Mouse (Mus musculus): ENCODE measurements around the gene Apbb2. TPM values are rescaled to one million over a fixed set of nuclear protein-coding genes. Genes with fewer than 3 reads are reported as not detected.
A peak's percentile ranks its signal among the peaks of the same experiment; 100 is the strongest.

The Apbb2 gene
- total and polyA plus RNA-seq, 2 experiments from 2014 or later = 64.6 to 77.2 TPM

DNA sequence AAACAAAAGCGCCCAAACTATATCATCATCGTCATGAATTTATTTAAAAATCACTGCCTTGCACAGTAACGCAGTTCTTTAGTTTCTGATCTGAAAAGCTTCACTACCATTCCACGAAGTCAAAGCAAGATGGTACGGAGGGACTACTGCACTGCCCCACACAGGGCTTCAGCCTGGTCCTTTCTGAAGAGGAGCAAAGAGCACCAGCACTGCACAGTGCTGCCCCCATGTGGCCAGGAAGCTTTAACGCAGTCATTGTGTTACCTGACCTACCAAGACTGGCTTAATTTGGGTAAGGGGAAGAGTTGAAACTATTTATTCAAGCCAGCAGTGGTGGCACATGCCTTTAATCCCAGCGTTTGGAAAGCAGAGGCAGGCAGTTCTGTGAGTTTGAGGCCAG, 249.6 kb downstream of the Apbb2 start:
- Histone ChIP-seq H3K4me3 (ENCODE audit: low read depth, low read length) (no peak overlapping the region), H3K9me3 (ENCODE audit: low read length) (no peaks in the 10 kb centered on the region), H3K9ac (no peak overlapping the region), H3K4me2 (ENCODE audit: low read depth) (no peak overlapping the region), H3K27me3 (ENCODE audit: insufficient read depth, low read length) (no peaks in the 10 kb centered on the region), H3K4me1 (ENCODE audit: insufficient read depth) (no peaks in the 10 kb centered on the region), H3K36me3 (ENCODE audit: insufficient read depth) (peaks cover 3% of the 10 kb centered on the region; the same call in 1 of the 2 replicates), H3K27ac (ENCODE audit: low read depth, low read length) (no peak overlapping the region)
- TF ChIP-seq CTCF (IDR thresholded peaks at IDR 0.05; ENCODE audit: low read depth) = peak; percentile 91
- peak; percentile 68 for ATAC-seq
- DNase-seq = peak; percentile 72
- 38% methylated on average over 7 of the region's 7 CpGs for WGBS

- Histone ChIP-seq H3K27ac (ENCODE audit: low read depth, low read length) (no peak overlapping the region), H3K4me2 (ENCODE audit: low read depth) (no peak overlapping the region), H3K9me3 (ENCODE audit: low read length) (no peaks in the 10 kb centered on the region), H3K9ac (no peak overlapping the region), H3K4me3 (ENCODE audit: low read depth, low read length) (no peak overlapping the region), H3K4me1 (ENCODE audit: insufficient read depth) (no peaks in the 10 kb centered on the region), H3K27me3 (ENCODE audit: insufficient read depth, low read length) (0 out of 2 replicates have a peak, but pooled peaks cover under 1% of the 10 kb centered on the region), H3K36me3 (ENCODE audit: insufficient read depth) (peaks cover 6% of the 10 kb centered on the region; the same call in 1 of the 2 replicates)
- ATAC-seq = peak; percentile 78
- DNase-seq = no peak
- WGBS = 56% methylated on average over 11 of the region's 11 CpGs
- TF ChIP-seq CTCF (IDR thresholded peaks at IDR 0.05; ENCODE audit: low read depth) = no peak
These were observed 250.9 kb downstream of the Apbb2 start for GRCm38 (mm10) chr5:66367641-66368040.

DNA sequence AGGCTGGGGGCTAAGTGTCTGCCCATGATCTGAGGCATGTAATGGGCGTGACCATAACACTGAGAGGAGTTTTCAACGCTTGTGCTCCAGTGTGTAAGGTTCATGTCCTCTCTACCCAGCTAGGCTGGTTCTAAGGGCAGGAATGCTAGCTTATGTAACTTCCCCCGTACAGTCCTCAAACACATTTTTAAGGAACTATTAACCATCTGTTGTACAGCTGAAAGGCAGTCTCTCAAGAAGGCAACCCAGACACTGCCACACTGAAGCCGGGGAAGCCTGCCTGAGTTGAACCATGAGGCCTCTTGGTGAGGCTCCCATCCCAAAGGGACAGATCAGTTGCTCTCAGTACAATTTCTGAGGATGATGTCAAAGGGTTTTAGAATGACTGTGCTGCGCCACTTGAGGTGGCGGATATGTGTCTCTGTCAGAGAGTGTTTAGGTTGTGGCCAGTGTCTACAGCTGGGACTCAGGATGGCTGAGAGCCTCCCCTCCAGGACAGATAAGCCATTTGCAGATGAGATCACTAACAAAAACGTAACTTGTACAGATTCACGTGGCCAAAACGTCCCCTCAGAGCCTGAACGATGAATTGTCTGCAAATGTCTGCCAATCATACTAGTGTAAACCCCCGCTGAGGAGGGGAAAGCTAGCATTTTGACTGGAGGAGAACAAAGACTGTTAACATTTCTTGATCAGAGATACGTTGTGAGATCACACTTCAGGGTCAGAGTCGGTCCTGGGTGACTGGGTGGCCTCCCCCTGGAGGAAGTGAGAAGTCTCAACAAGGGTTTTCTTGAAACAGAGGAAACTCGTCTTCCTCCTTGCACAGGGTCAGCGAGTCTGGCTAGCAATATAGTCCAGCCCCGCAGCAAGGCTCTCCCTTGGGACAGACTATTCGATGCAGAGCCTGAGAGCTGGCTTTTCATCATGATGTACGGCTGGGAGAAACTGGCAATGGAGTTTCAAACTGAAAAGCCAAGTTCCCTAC, 255.0 kb downstream of the Apbb2 start:
- H3K27ac ChIP-seq (ENCODE audit: low read depth, low read length) = no peak overlapping the region
- no peaks in the 10 kb centered on the region for H3K9me3 ChIP-seq (ENCODE audit: low read length)
- H3K4me2 ChIP-seq (ENCODE audit: low read depth) = no peak overlapping the region
- TF ChIP-seq CTCF (IDR thresholded peaks at IDR 0.05; ENCODE audit: low read depth) = no peak
- no peak for DNase-seq
- no peak overlapping the region for H3K9ac ChIP-seq
- no peak for ATAC-seq
- H3K4me3 ChIP-seq (ENCODE audit: low read depth, low read length) = no peak overlapping the region
- 76% methylated on average over 18 of the region's 18 CpGs for WGBS
- 0 out of 2 replicates have a peak, but pooled peaks cover 5% of the 10 kb centered on the region for H3K27me3 ChIP-seq (ENCODE audit: insufficient read depth, low read length)
- H3K4me1 ChIP-seq (ENCODE audit: insufficient read depth) = peaks cover 7% of the 10 kb centered on the region; the same call in 1 of the 2 replicates
- peaks cover 6% of the 10 kb centered on the region; the same call in 1 of the 2 replicates for H3K36me3 ChIP-seq (ENCODE audit: insufficient read depth)

DNA sequence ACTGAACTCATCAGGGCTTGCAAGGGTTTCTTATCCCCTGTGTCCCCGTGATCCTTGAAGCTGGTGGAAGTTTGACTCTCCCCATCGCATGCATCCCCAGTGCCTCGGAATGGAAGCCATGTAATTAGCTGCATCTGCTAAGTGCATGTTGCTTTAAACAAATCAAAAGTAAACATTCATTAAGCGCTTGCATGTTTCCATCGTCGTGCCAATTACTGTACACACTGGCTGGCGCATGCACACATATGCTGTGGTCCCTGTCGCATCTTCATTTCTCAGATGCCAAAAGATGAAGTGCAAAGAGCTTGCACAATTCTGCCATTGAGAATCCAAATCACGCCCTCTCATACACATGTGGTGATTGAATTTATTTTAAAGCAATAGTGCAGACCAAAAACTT, 257.8 kb downstream of the Apbb2 start:
- H3K9me3 ChIP-seq (ENCODE audit: low read length) = no peaks in the 10 kb centered on the region
- 0 out of 2 replicates have a peak, but pooled peaks cover 5% of the 10 kb centered on the region for H3K27me3 ChIP-seq (ENCODE audit: insufficient read depth, low read length)
- no peak overlapping the region for H3K4me2 ChIP-seq (ENCODE audit: low read depth)
- no peak overlapping the region for H3K27ac ChIP-seq (ENCODE audit: low read depth, low read length)
- no peak overlapping the region for H3K4me3 ChIP-seq (ENCODE audit: low read depth, low read length)
- no peak overlapping the region for H3K9ac ChIP-seq
- peaks cover 6% of the 10 kb centered on the region; the same call in 1 of the 2 replicates for H3K36me3 ChIP-seq (ENCODE audit: insufficient read depth)
- WGBS = 34% methylated on average over 9 of the region's 9 CpGs
- TF ChIP-seq CTCF (IDR thresholded peaks at IDR 0.05; ENCODE audit: low read depth) = no peak
- ATAC-seq (peak; percentile 42), DNase-seq (no peak)
- H3K4me1 ChIP-seq (ENCODE audit: insufficient read depth) = peaks cover 7% of the 10 kb centered on the region; the same call in 1 of the 2 replicates

DNA sequence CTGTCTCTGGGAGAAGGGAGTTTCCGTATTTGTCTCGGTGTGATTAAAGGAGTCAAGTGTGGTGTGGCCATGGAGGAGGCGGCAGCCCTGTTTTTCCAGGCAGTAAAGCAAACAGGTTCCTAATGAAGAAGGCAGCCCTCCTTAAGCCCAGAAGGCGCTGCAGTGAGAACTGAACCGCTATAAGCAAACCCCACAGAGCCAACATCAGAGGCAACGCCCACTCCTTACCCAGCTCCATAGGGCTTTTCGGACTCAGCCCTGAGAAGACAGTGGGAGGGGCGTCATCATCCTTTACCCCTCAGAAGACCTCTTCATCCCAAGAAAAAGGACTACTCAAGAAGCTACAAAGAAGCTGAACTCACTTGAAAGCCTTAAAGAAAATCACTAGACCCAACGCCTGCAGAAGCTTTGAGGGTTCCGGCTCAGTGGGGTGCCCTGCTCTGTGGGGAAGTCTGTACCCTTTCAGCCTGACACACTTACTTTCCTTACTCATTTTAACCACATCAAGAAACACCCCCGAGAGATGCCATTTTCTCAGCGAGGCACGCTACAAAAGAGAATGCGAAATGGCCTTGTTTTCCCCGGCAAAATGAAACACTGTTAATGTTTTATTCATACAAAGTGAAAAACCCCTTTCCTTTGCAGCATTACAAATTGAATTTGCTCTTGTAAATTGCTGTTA, 258.7 kb downstream of the Apbb2 start:
- ATAC-seq (peak; percentile 36; the same call in 1 of the 2 replicates), DNase-seq (no peak)
- H3K27me3 ChIP-seq (ENCODE audit: insufficient read depth, low read length) = 0 out of 2 replicates have a peak, but pooled peaks cover 5% of the 10 kb centered on the region
- TF ChIP-seq CTCF (IDR thresholded peaks at IDR 0.05; ENCODE audit: low read depth) = no peak
- H3K9ac ChIP-seq = no peak overlapping the region
- H3K27ac ChIP-seq (ENCODE audit: low read depth, low read length) = 0 out of 2 replicates have a peak overlapping the region, but pooled peaks have one; percentile 15
- no peak overlapping the region for H3K4me3 ChIP-seq (ENCODE audit: low read depth, low read length)
- no peak overlapping the region for H3K4me2 ChIP-seq (ENCODE audit: low read depth)
- H3K9me3 ChIP-seq (ENCODE audit: low read length) = no peaks in the 10 kb centered on the region
- WGBS = 37% methylated on average over 15 of the region's 15 CpGs
- H3K4me1 ChIP-seq (ENCODE audit: insufficient read depth) = peaks cover 7% of the 10 kb centered on the region; the same call in 1 of the 2 replicates
- H3K36me3 ChIP-seq (ENCODE audit: insufficient read depth) = peaks cover 6% of the 10 kb centered on the region; the same call in 1 of the 2 replicates

GRCm38 (mm10) chr5:66355147-66355546, 263.4 kb downstream of the Apbb2 start:
- H3K36me3 ChIP-seq (ENCODE audit: insufficient read depth) = no peaks in the 10 kb centered on the region

More at GRCm38 (mm10) chr5:66355147-66355546, 263.4 kb downstream of the Apbb2 start:
- Histone ChIP-seq H3K27me3 (ENCODE audit: insufficient read depth, low read length) (no peaks in the 10 kb centered on the region), H3K4me1 (ENCODE audit: insufficient read depth) (no peaks in the 10 kb centered on the region), H3K4me3 (ENCODE audit: low read depth, low read length) (no peak overlapping the region), H3K4me2 (ENCODE audit: low read depth) (no peak overlapping the region), H3K27ac (ENCODE audit: low read depth, low read length) (no peak overlapping the region), H3K9ac (no peak overlapping the region), H3K9me3 (ENCODE audit: low read length) (no peaks in the 10 kb centered on the region)
- ATAC-seq = no peak
- 74% methylated on average over 3 of the region's 3 CpGs for WGBS
- DNase-seq = no peak
- no peak for TF ChIP-seq CTCF (IDR thresholded peaks at IDR 0.05; ENCODE audit: low read depth)
